Mouse (Mus musculus) embryonic facial prominence, embryonic 13.5 days (tissue): ENCODE measurements around the gene Megf11. TPM values are rescaled to one million over a fixed set of nuclear protein-coding genes. Genes with fewer than 3 reads are reported as not detected.
"Not testable (repeated sequence)": the region's sequence is repeated elsewhere in the genome, so short reads cannot be mapped to it uniquely, and the experiment has no call there.

Experiments
- ATAC-seq: fragments of 200-750 bp; cut with Nextera tagmentation; 2 replicates; pipeline ENCODE4 v1.8.0; 2017; ENCODE audit warnings: low read depth; ENCODE audit not compliant: insufficient number of reproducible peaks, insufficient read depth, low FRiP score, low TSS enrichment
- H3K27ac ChIP-seq: fragments of 300-500 bp; sonication (generic); 2 replicates; pipeline ENCODE4 v1.5.1; 2015; ENCODE audit warnings: moderate library complexity, mild to moderate bottlenecking, inconsistent platforms
- H3K27me3 ChIP-seq: fragments of 300-500 bp; sonication (generic); 2 replicates; pipeline ENCODE4 v1.6.1; 2015; ENCODE audit warnings: mild to moderate bottlenecking, inconsistent platforms
- H3K36me3 ChIP-seq: fragments of 300-500 bp; sonication (generic); 2 replicates; pipeline ENCODE4 v1.6.1; 2015; ENCODE audit warnings: mild to moderate bottlenecking, inconsistent platforms
- H3K4me1 ChIP-seq: fragments of 300-500 bp; sonication (generic); 2 replicates; pipeline ENCODE4 v1.6.1; 2015; ENCODE audit warnings: inconsistent platforms
- H3K4me2 ChIP-seq: fragments of 300-500 bp; sonication (generic); 2 replicates; pipeline ENCODE4 v1.6.1; 2015; ENCODE audit warnings: moderate library complexity, mild to moderate bottlenecking, inconsistent platforms
- H3K4me3 ChIP-seq: fragments of 300-500 bp; sonication (generic); 2 replicates; pipeline ENCODE4 v1.5.1; 2015; ENCODE audit warnings: mild to moderate bottlenecking, inconsistent platforms
- H3K9ac ChIP-seq: fragments of 300-500 bp; sonication (generic); 2 replicates; pipeline ENCODE4 v1.6.1; 2015; ENCODE audit warnings: mild to moderate bottlenecking, inconsistent platforms
- H3K9me3 ChIP-seq: fragments of 300-500 bp; sonication (generic); 2 replicates; pipeline ENCODE4 v1.6.1; 2016; ENCODE audit warnings: inconsistent platforms
- WGBS: fragments of 180-500 bp; shearing (Covaris S2); methylation state at CpG from one replicate; pipeline ENCODE4 v1.1.7; 2015; ENCODE audit warnings: mixed read lengths; 5-methylcytosine and 5-hydroxymethylcytosine counted together
- polyA plus RNA-seq: library from polyadenylated mRNA; unstranded; fragments of >200 nt; fragmentation: Nextera tagmentation; extraction: Ambion mirVana; gene quantifications from 2 replicates; pipeline ENCODE4 v1.2.1, GENCODE M21; 2015

Megf11 gene
- polyA plus RNA-seq, 1 experiment from 2014 or later: 2.0 TPM

GRCm38 (mm10) chr9:64472165-64472564, 86.7 kb downstream of the Megf11 start:
- Histone ChIP-seq H3K4me2 (no peak overlapping the region), H3K4me3 (no peak overlapping the region), H3K9me3 (no peaks in the 10 kb centered on the region), H3K27ac (no peak overlapping the region), H3K9ac (no peak overlapping the region), H3K4me1 (peaks cover 24% of the 10 kb centered on the region), H3K27me3 (no peaks in the 10 kb centered on the region; the same call in 1 of the 2 replicates), H3K36me3 (no peaks in the 10 kb centered on the region)
- WGBS: 34% methylated on average over 2 of the region's 2 CpGs
- ATAC-seq: no peak

GRCm38 (mm10) chr9:64472743-64473142, 87.3 kb downstream of the Megf11 start:
- Histone ChIP-seq H3K4me1 (peaks cover 28% of the 10 kb centered on the region), H3K4me3 (no peak overlapping the region), H3K27ac (no peak overlapping the region), H3K4me2 (no peak overlapping the region), H3K36me3 (no peaks in the 10 kb centered on the region), H3K9ac (no peak overlapping the region), H3K9me3 (no peaks in the 10 kb centered on the region), H3K27me3 (no peaks in the 10 kb centered on the region; the same call in 1 of the 2 replicates)
- 78% methylated on average over 6 of the region's 6 CpGs for WGBS
- no peak for ATAC-seq

- H3K4me1 ChIP-seq: peaks cover 32% of the 10 kb centered on the region
- no peaks in the 10 kb centered on the region; the same call in 1 of the 2 replicates for H3K27me3 ChIP-seq
- H3K9me3 ChIP-seq: no peaks in the 10 kb centered on the region
- no peak overlapping the region for H3K9ac ChIP-seq
- H3K4me2 ChIP-seq: no peak overlapping the region
- no peaks in the 10 kb centered on the region for H3K36me3 ChIP-seq
- ATAC-seq: no peak
- no peak overlapping the region for H3K4me3 ChIP-seq
- H3K27ac ChIP-seq: no peak overlapping the region
- 44% methylated on average over 2 of the region's 2 CpGs for WGBS
Measured at GRCm38 (mm10) chr9:64473170-64473569, 87.7 kb downstream of the Megf11 start.

GRCm38 (mm10) chr9:64473695-64474094, 88.3 kb downstream of the Megf11 start:
- WGBS: 38% methylated on average over 4 of the region's 4 CpGs
- Histone ChIP-seq H3K9me3 (no peaks in the 10 kb centered on the region), H3K27ac (no peak overlapping the region)

GRCm38 (mm10) chr9:64474142-64474541, 88.7 kb downstream of the Megf11 start:
- peaks cover 33% of the 10 kb centered on the region for H3K4me1 ChIP-seq
- H3K9me3 ChIP-seq: no peaks in the 10 kb centered on the region
- H3K9ac ChIP-seq: no peak overlapping the region
- no peak for ATAC-seq
- H3K36me3 ChIP-seq: no peaks in the 10 kb centered on the region
- H3K27me3 ChIP-seq: no peaks in the 10 kb centered on the region; the same call in 1 of the 2 replicates
- H3K4me2 ChIP-seq: no peak overlapping the region
- WGBS: 54% methylated on average over 3 of the region's 4 CpGs
- no peak overlapping the region for H3K27ac ChIP-seq
- no peak overlapping the region for H3K4me3 ChIP-seq

More at GRCm38 (mm10) chr9:64473695-64474094, 88.3 kb downstream of the Megf11 start:
- no peaks in the 10 kb centered on the region; the same call in 1 of the 2 replicates for H3K27me3 ChIP-seq
- peaks cover 33% of the 10 kb centered on the region for H3K4me1 ChIP-seq
- H3K36me3 ChIP-seq: no peaks in the 10 kb centered on the region
- H3K4me3 ChIP-seq: no peak overlapping the region
- no peak overlapping the region for H3K9ac ChIP-seq
- no peak for ATAC-seq
- no peak overlapping the region for H3K4me2 ChIP-seq

- no peaks in the 10 kb centered on the region for H3K9me3 ChIP-seq
- H3K4me3 ChIP-seq: no peak overlapping the region
- H3K36me3 ChIP-seq: no peaks in the 10 kb centered on the region
- ATAC-seq: no peak
- H3K27ac ChIP-seq: no peak overlapping the region
- 24% methylated on average over 2 of the region's 2 CpGs for WGBS
- no peak overlapping the region for H3K4me2 ChIP-seq
- no peak overlapping the region for H3K9ac ChIP-seq
- H3K27me3 ChIP-seq: no peaks in the 10 kb centered on the region; the same call in 1 of the 2 replicates
- H3K4me1 ChIP-seq: peaks cover 33% of the 10 kb centered on the region
Measured at GRCm38 (mm10) chr9:64475942-64476341, 90.5 kb downstream of the Megf11 start.

- peaks cover 33% of the 10 kb centered on the region for H3K4me1 ChIP-seq
- H3K4me2 ChIP-seq, H3K4me3 ChIP-seq, H3K9me3 ChIP-seq, ATAC-seq, H3K27ac ChIP-seq, H3K36me3 ChIP-seq, H3K27me3 ChIP-seq, H3K9ac ChIP-seq: not testable (repeated sequence)
- WGBS: 55% methylated on average over 7 of the region's 7 CpGs
Measured at GRCm38 (mm10) chr9:64477397-64477796, 92.0 kb downstream of the Megf11 start.

- Histone ChIP-seq H3K9me3 (no peaks in the 10 kb centered on the region), H3K4me1 (peaks cover 9% of the 10 kb centered on the region; the same call in 1 of the 2 replicates), H3K27me3 (no peaks in the 10 kb centered on the region), H3K9ac (no peak overlapping the region), H3K4me2 (no peak overlapping the region), H3K27ac (no peak overlapping the region), H3K4me3 (no peak overlapping the region), H3K36me3 (no peaks in the 10 kb centered on the region)
- no peak for ATAC-seq
- 75% methylated on average over 5 of the region's 5 CpGs for whole genome bisulfite sequencing
Measured at GRCm38 (mm10) chr9:64482126-64482525, 96.7 kb downstream of the Megf11 start.

GRCm38 (mm10) chr9:64487377-64487776, 102.0 kb downstream of the Megf11 start:
- H3K4me1 ChIP-seq: no peaks in the 10 kb centered on the region
- H3K9ac ChIP-seq: no peak overlapping the region
- H3K36me3 ChIP-seq: no peaks in the 10 kb centered on the region
- 59% methylated on average over 4 of the region's 4 CpGs for WGBS
- no peaks in the 10 kb centered on the region for H3K27me3 ChIP-seq
- no peak for ATAC-seq
- no peaks in the 10 kb centered on the region for H3K9me3 ChIP-seq
- H3K27ac ChIP-seq: no peak overlapping the region
- H3K4me2 ChIP-seq: no peak overlapping the region
- no peak overlapping the region for H3K4me3 ChIP-seq

- ATAC-seq: no peak
- H3K4me2 ChIP-seq: no peak overlapping the region
- WGBS: 83% methylated on average over 6 of the region's 6 CpGs
- no peak overlapping the region for H3K9ac ChIP-seq
- H3K9me3 ChIP-seq: no peaks in the 10 kb centered on the region
- no peak overlapping the region for H3K4me3 ChIP-seq
- H3K36me3 ChIP-seq: no peaks in the 10 kb centered on the region
- H3K27ac ChIP-seq: no peak overlapping the region
- 0 out of 2 replicates have a peak, but pooled peaks cover 6% of the 10 kb centered on the region for H3K4me1 ChIP-seq
- H3K27me3 ChIP-seq: no peaks in the 10 kb centered on the region
Measured at GRCm38 (mm10) chr9:64494647-64495046, 109.2 kb downstream of the Megf11 start.

- 0 out of 2 replicates have a peak, but pooled peaks cover 11% of the 10 kb centered on the region for H3K4me1 ChIP-seq
- H3K4me3 ChIP-seq: no peak overlapping the region
- ATAC-seq: no peak
- no peaks in the 10 kb centered on the region for H3K9me3 ChIP-seq
- H3K27me3 ChIP-seq: no peaks in the 10 kb centered on the region
- 64% methylated on average over 5 of the region's 5 CpGs for WGBS
- no peak overlapping the region for H3K4me2 ChIP-seq
- H3K36me3 ChIP-seq: no peaks in the 10 kb centered on the region
- H3K9ac ChIP-seq: no peak overlapping the region
- H3K27ac ChIP-seq: no peak overlapping the region
Measured at GRCm38 (mm10) chr9:64498929-64499328, 113.5 kb downstream of the Megf11 start.

GRCm38 (mm10) chr9:64501211-64501610, 115.8 kb downstream of the Megf11 start:
- no peak for ATAC-seq
- Histone ChIP-seq H3K36me3 (no peaks in the 10 kb centered on the region), H3K4me1 (0 out of 2 replicates have a peak, but pooled peaks cover 11% of the 10 kb centered on the region), H3K4me3 (no peak overlapping the region), H3K27ac (no peak overlapping the region), H3K27me3 (no peaks in the 10 kb centered on the region), H3K9me3 (no peaks in the 10 kb centered on the region), H3K4me2 (no peak overlapping the region), H3K9ac (no peak overlapping the region)
- 92% methylated on average over 8 of the region's 8 CpGs for WGBS
